Mouse (Mus musculus) liver, postnatal 0 days (tissue): ENCODE measurements at regions not wholly inside any gene's neighbourhood (a gene's known extent, or its start where the extent isn't known, plus 50 kb on each side); places are given as distances from the start of the nearest gene placed in this dataset.

Source experiments
- ATAC-seq: fragments of 200-750 bp; cut with Nextera tagmentation; 2 replicates; pipeline ENCODE4 v1.8.0; 2017; ENCODE audit warnings: mild to moderate bottlenecking, moderate library complexity
- DNase-seq: peaks from one replicate; pipeline ENCODE4 v3.0.0-alpha.2; 2016
- H3K27ac ChIP-seq: fragments of 300-500 bp; sonication (generic); 2 replicates; pipeline ENCODE4 v1.5.1; 2014; ENCODE audit warnings: antibody characterized with exemption, moderate library complexity, mild to moderate bottlenecking, low read depth
- H3K27me3 ChIP-seq: fragments of 300-500 bp; sonication (generic); 2 replicates; pipeline ENCODE4 v1.6.1; 2014; ENCODE audit warnings: low read length, control low read depth, mixed read lengths; ENCODE audit not compliant: insufficient read depth
- H3K36me3 ChIP-seq: fragments of 300-500 bp; sonication (generic); replicated peaks from 2 replicates; pipeline ENCODE4 v1.6.1; 2014; ENCODE audit warnings: mild to moderate bottlenecking, control low read depth, low read length, moderate library complexity, mixed read lengths; ENCODE audit not compliant: insufficient read depth
- H3K4me1 ChIP-seq: fragments of 300-500 bp; sonication (generic); 2 replicates; pipeline ENCODE4 v1.6.1; 2014; ENCODE audit warnings: antibody characterized with exemption, mild to moderate bottlenecking, control low read depth; ENCODE audit not compliant: insufficient read depth
- H3K4me2 ChIP-seq: fragments of 300-500 bp; sonication (generic); 2 replicates; pipeline ENCODE4 v1.6.1; 2014; ENCODE audit warnings: low read depth, mild to moderate bottlenecking, low read length, moderate library complexity, mixed read lengths
- H3K4me3 ChIP-seq: fragments of 300-500 bp; sonication (generic); 2 replicates; pipeline ENCODE4 v1.5.1; 2014; ENCODE audit warnings: low read depth, low read length
- H3K9ac ChIP-seq: fragments of 300-500 bp; sonication (generic); replicated peaks from 2 replicates; pipeline ENCODE4 v1.6.1; 2014; ENCODE audit warnings: mild to moderate bottlenecking, moderate library complexity
- H3K9me3 ChIP-seq: fragments of 300-500 bp; sonication (generic); 2 replicates; pipeline ENCODE4 v1.6.1; 2016; ENCODE audit warnings: mild to moderate bottlenecking, control low read depth, low read length, mixed read lengths
- CTCF ChIP-seq: sonication (generic); IDR thresholded peaks from 2 replicates; pipeline ENCODE4 v1.5.1; 2016; ENCODE audit warnings: antibody characterized with exemption, low read depth
- EP300 ChIP-seq: IDR thresholded peaks from 2 replicates; pipeline ENCODE4 v1.6.1; 2016; ENCODE audit warnings: antibody characterized with exemption, low read depth, mild to moderate bottlenecking
- WGBS: fragments of 180-500 bp; shearing (Covaris S2); extraction: QIAGEN DNeasy Blood & Tissue Kit; methylation state at CpG from one replicate; pipeline ENCODE4 v1.1.7; 2014; ENCODE audit not compliant: insufficient replicate concordance; 5-methylcytosine and 5-hydroxymethylcytosine counted together

- H3K4me1 ChIP-seq: peaks cover 16% of the 10 kb centered on the region; the same call in 1 of the 2 replicates
- no peaks in the 10 kb centered on the region for H3K36me3 ChIP-seq
- DNase-seq (no peak), ATAC-seq (no peak)
- no peak overlapping the region for H3K27ac ChIP-seq
- TF ChIP-seq EP300: no peak
- TF ChIP-seq CTCF: no peak
- H3K4me2 ChIP-seq: no peak overlapping the region
- H3K4me3 ChIP-seq: no peak overlapping the region
- H3K9ac ChIP-seq: no peak overlapping the region
- 88% methylated on average over 3 of the region's 3 CpGs for WGBS
- H3K9me3 ChIP-seq: no peaks in the 10 kb centered on the region
- H3K27me3 ChIP-seq: no peaks in the 10 kb centered on the region
These were observed 142.4 kb upstream of the Ccdc54 start for GRCm38 (mm10) chr16:50733359-50733758.

- peak overlapping the region; percentile 71 for H3K4me2 ChIP-seq
- under 1% methylated on average over 58 of the region's 58 CpGs for WGBS
These were observed 141.4 kb upstream of the Ccdc54 start for GRCm38 (mm10) chr16:50732082-50733006.

GRCm38 (mm10) chr16:50729341-50729740, 138.4 kb upstream of the Ccdc54 start:
- ATAC-seq (no peak), DNase-seq (no peak)
- H3K36me3 ChIP-seq: no peaks in the 10 kb centered on the region
- peaks cover 7% of the 10 kb centered on the region; the same call in 1 of the 2 replicates for H3K4me1 ChIP-seq
- no peak overlapping the region for H3K4me2 ChIP-seq
- no peak overlapping the region for H3K27ac ChIP-seq
- H3K9ac ChIP-seq: no peak overlapping the region
- no peaks in the 10 kb centered on the region for H3K27me3 ChIP-seq
- WGBS: 54% methylated on average over 5 of the region's 5 CpGs
- TF ChIP-seq CTCF (no peak), EP300 (no peak)
- no peak overlapping the region for H3K4me3 ChIP-seq
- H3K9me3 ChIP-seq: no peaks in the 10 kb centered on the region

More at GRCm38 (mm10) chr16:50732082-50733006, 141.4 kb upstream of the Ccdc54 start:
- peaks cover 14% of the 10 kb centered on the region; the same call in 1 of the 2 replicates for H3K4me1 ChIP-seq
- TF ChIP-seq EP300: no peak
- no peak for TF ChIP-seq CTCF
- no peaks in the 10 kb centered on the region for H3K27me3 ChIP-seq
- ATAC-seq (peak; percentile 87), DNase-seq (peak; percentile 92)
- H3K9me3 ChIP-seq: no peaks in the 10 kb centered on the region
- peak overlapping the region; percentile 16; the same call in 1 of the 2 replicates for H3K9ac ChIP-seq
- no peak overlapping the region; the same call in 1 of the 2 replicates for H3K27ac ChIP-seq
- no peaks in the 10 kb centered on the region for H3K36me3 ChIP-seq
- H3K4me3 ChIP-seq: peak overlapping the region; percentile 53

- no peaks in the 10 kb centered on the region for H3K4me1 ChIP-seq
- H3K4me3 ChIP-seq: no peak overlapping the region
- no peak overlapping the region for H3K9ac ChIP-seq
- H3K4me2 ChIP-seq: no peak overlapping the region
- ATAC-seq (no peak), DNase-seq (no peak)
- WGBS: 82% methylated on average over 6 of the region's 6 CpGs
- no peaks in the 10 kb centered on the region for H3K9me3 ChIP-seq
- H3K36me3 ChIP-seq: no peaks in the 10 kb centered on the region
- no peaks in the 10 kb centered on the region for H3K27me3 ChIP-seq
- H3K27ac ChIP-seq: no peak overlapping the region
- TF ChIP-seq EP300: no peak
- no peak for TF ChIP-seq CTCF
These were observed 132.2 kb upstream of the Ccdc54 start for GRCm38 (mm10) chr16:50723144-50723543.

GRCm38 (mm10) chr16:50717306-50718017, 126.5 kb upstream of the Ccdc54 start:
- 67% methylated on average over 10 of the region's 10 CpGs for WGBS
- H3K4me1 ChIP-seq: no peaks in the 10 kb centered on the region
- H3K36me3 ChIP-seq: no peaks in the 10 kb centered on the region
- H3K4me3 ChIP-seq: no peak overlapping the region
- DNase-seq: no peak
- no peaks in the 10 kb centered on the region for H3K9me3 ChIP-seq
- H3K27ac ChIP-seq: no peak overlapping the region
- no peak for ATAC-seq
- no peak for TF ChIP-seq EP300
- peak; percentile 45 for TF ChIP-seq CTCF
- H3K4me2 ChIP-seq: no peak overlapping the region
- no peak overlapping the region for H3K9ac ChIP-seq
- H3K27me3 ChIP-seq: no peaks in the 10 kb centered on the region

- TF ChIP-seq EP300 (no peak), CTCF (no peak)
- H3K9me3 ChIP-seq: no peaks in the 10 kb centered on the region
These were observed 118.8 kb upstream of the Ccdc54 start for GRCm38 (mm10) chr16:50709727-50710126.

More at GRCm38 (mm10) chr16:50709727-50710126, 118.8 kb upstream of the Ccdc54 start:
- ATAC-seq: no peak
- 67% methylated on average over 6 of the region's 6 CpGs for WGBS
- Histone ChIP-seq H3K4me2 (no peak overlapping the region), H3K36me3 (no peaks in the 10 kb centered on the region), H3K27me3 (no peaks in the 10 kb centered on the region), H3K27ac (no peak overlapping the region), H3K9ac (no peak overlapping the region), H3K4me3 (no peak overlapping the region), H3K4me1 (no peaks in the 10 kb centered on the region)
- no peak for DNase-seq
